Mouse (Mus musculus) kidney, postnatal 0 days (tissue): Measurements from ENCODE around the gene Srrm2. TPM values are rescaled to one million over a fixed set of nuclear protein-coding genes. Genes with fewer than 3 reads are reported as not detected.

ENCODE experiments used
- ATAC-seq: fragments of 200-750 bp; cut with Nextera tagmentation; replicated peaks from 2 replicates; pipeline ENCODE4 v1.8.0; 2017; ENCODE audit warnings: low read depth, moderate number of reproducible peaks, moderate TSS enrichment, moderate library complexity; ENCODE audit not compliant: low FRiP score
- DNase-seq: peaks from one replicate; pipeline ENCODE4 v3.0.0-alpha.2; 2016; ENCODE audit warnings: low spot score
- H3K27ac ChIP-seq: fragments of 300-500 bp; sonication (generic); 2 replicates; pipeline ENCODE4 v1.5.1; 2014; ENCODE audit warnings: mild to moderate bottlenecking
- H3K27me3 ChIP-seq: fragments of 300-500 bp; sonication (generic); 2 replicates; pipeline ENCODE4 v1.6.1; 2014; ENCODE audit warnings: low read length, mixed read lengths; ENCODE audit not compliant: insufficient read depth
- H3K36me3 ChIP-seq: fragments of 300-500 bp; sonication (generic); 2 replicates; pipeline ENCODE4 v1.6.1; 2014; ENCODE audit warnings: low read length, mixed read lengths; ENCODE audit not compliant: insufficient read depth
- H3K4me1 ChIP-seq: fragments of 300-500 bp; sonication (generic); replicated peaks from 2 replicates; pipeline ENCODE4 v1.6.1; 2014; ENCODE audit warnings: antibody characterized with exemption, low read length, mixed read lengths; ENCODE audit not compliant: insufficient read depth
- H3K4me2 ChIP-seq: fragments of 300-500 bp; sonication (generic); 2 replicates; pipeline ENCODE4 v1.6.1; 2014; ENCODE audit warnings: mild to moderate bottlenecking, low read length, moderate library complexity, mixed read lengths
- H3K4me3 ChIP-seq: fragments of 300-500 bp; sonication (generic); replicated peaks from 2 replicates; pipeline ENCODE4 v1.5.1; 2014; ENCODE audit warnings: low read depth, low read length
- H3K9ac ChIP-seq: fragments of 300-500 bp; sonication (generic); 2 replicates; pipeline ENCODE4 v1.6.1; 2014; ENCODE audit warnings: low read depth, low read length
- H3K9me3 ChIP-seq: fragments of 300-500 bp; sonication (generic); replicated peaks from 2 replicates; pipeline ENCODE4 v1.6.1; 2016; ENCODE audit warnings: low read length, inconsistent platforms, mixed read lengths
- CTCF ChIP-seq: IDR thresholded peaks from 2 replicates; pipeline ENCODE4 v1.5.1; 2016; ENCODE audit warnings: antibody characterized with exemption, low read depth, mild to moderate bottlenecking, moderate library complexity
- WGBS: fragments of 180-500 bp; shearing (Covaris S2); extraction: QIAGEN DNeasy Blood & Tissue Kit; methylation state at CpG from one replicate; pipeline ENCODE4 v1.1.7; 2014; 5-methylcytosine and 5-hydroxymethylcytosine counted together
- polyA plus RNA-seq: library from polyadenylated mRNA; unstranded; fragments of >200 nt; fragmentation: Nextera tagmentation; extraction: Ambion mirVana; gene quantifications from 2 replicates; pipeline ENCODE4 v1.2.1, GENCODE M21; 2015

Gene Srrm2
- polyA plus RNA-seq, 1 experiment from 2014 or later: 304 TPM

- no peak for TF ChIP-seq CTCF
- Histone ChIP-seq H3K9ac (no peak overlapping the region), H3K4me1 (peaks cover 29% of the 10 kb centered on the region), H3K4me2 (peak overlapping the region; percentile 68), H3K9me3 (no peaks in the 10 kb centered on the region), H3K4me3 (no peak overlapping the region), H3K27me3 (peaks cover 36% of the 10 kb centered on the region), H3K36me3 (no peaks in the 10 kb centered on the region), H3K27ac (no peak overlapping the region)
- no peak for ATAC-seq
- DNase-seq: no peak
- 6% methylated on average over 14 of the region's 14 CpGs for WGBS
Measured at GRCm38 (mm10) chr17:23744651-23745050, 45.7 kb upstream of the Srrm2 start.

- under 1% methylated on average over 40 of the region's 45 CpGs for WGBS
- ATAC-seq (no peak), DNase-seq (no peak)
- peak within 1 kb of the TSS; percentile 26 for H3K4me3 ChIP-seq
- H3K9ac ChIP-seq: 0 out of 2 replicates have a peak within 1 kb of the TSS, but pooled peaks have one; percentile 15
- H3K4me2 ChIP-seq: peak within 1 kb of the TSS; percentile 68
- H3K4me1 ChIP-seq: peaks cover 28% of the 10 kb centered on the region
- H3K9me3 ChIP-seq: no peaks in the 10 kb centered on the region
- no peak within 1 kb of the TSS for H3K27ac ChIP-seq
- H3K27me3 ChIP-seq: peaks cover 36% of the 10 kb centered on the region
- no peak for TF ChIP-seq CTCF
- no peaks in the 10 kb centered on the region for H3K36me3 ChIP-seq
Measured at GRCm38 (mm10) chr17:23745301-23746251, 44.8 kb upstream of the Srrm2 start, which contains the start of gene Kremen2. TSS of gene Kremen2 (minus strand) at chr17:23745833.

- H3K9ac ChIP-seq: no peak overlapping the region
- peaks cover 26% of the 10 kb centered on the region for H3K4me1 ChIP-seq
- TF ChIP-seq CTCF: peak; percentile 49
- peak overlapping the region; percentile 68 for H3K4me2 ChIP-seq
- H3K27me3 ChIP-seq: peaks cover 36% of the 10 kb centered on the region
- no peaks in the 10 kb centered on the region; the same call in 1 of the 2 replicates for H3K36me3 ChIP-seq
- ATAC-seq: no peak
- DNase-seq: no peak
- H3K27ac ChIP-seq: no peak overlapping the region
- H3K4me3 ChIP-seq: peak overlapping the region; percentile 26; the same call in 1 of the 2 replicates
- H3K9me3 ChIP-seq: no peaks in the 10 kb centered on the region
- 8% methylated on average over 12 of the region's 12 CpGs for WGBS
Measured at GRCm38 (mm10) chr17:23746311-23746710, 44.0 kb upstream of the Srrm2 start.

- no peak for ATAC-seq
- H3K4me2 ChIP-seq: no peak overlapping the region
- peaks cover 26% of the 10 kb centered on the region for H3K4me1 ChIP-seq
- no peak for DNase-seq
- no peak overlapping the region for H3K27ac ChIP-seq
- H3K9me3 ChIP-seq: no peaks in the 10 kb centered on the region
- WGBS: 71% methylated on average over 3 of the region's 3 CpGs
- H3K27me3 ChIP-seq: peaks cover 32% of the 10 kb centered on the region
- no peak for TF ChIP-seq CTCF
- no peak overlapping the region for H3K4me3 ChIP-seq
- no peak overlapping the region for H3K9ac ChIP-seq
- H3K36me3 ChIP-seq: peaks cover 4% of the 10 kb centered on the region; the same call in 1 of the 2 replicates
Measured at GRCm38 (mm10) chr17:23746767-23747166, 43.6 kb upstream of the Srrm2 start.

- ATAC-seq (no peak), DNase-seq (no peak)
- H3K9ac ChIP-seq: no peak overlapping the region
- no peak overlapping the region for H3K27ac ChIP-seq
- no peak overlapping the region for H3K4me2 ChIP-seq
- H3K9me3 ChIP-seq: no peaks in the 10 kb centered on the region
- H3K4me1 ChIP-seq: peaks cover 19% of the 10 kb centered on the region
- H3K27me3 ChIP-seq: peaks cover 25% of the 10 kb centered on the region
- WGBS: 85% methylated on average over 3 of the region's 3 CpGs
- H3K4me3 ChIP-seq: no peak overlapping the region
- peaks cover 10% of the 10 kb centered on the region; the same call in 1 of the 2 replicates for H3K36me3 ChIP-seq
- TF ChIP-seq CTCF: no peak
Measured at GRCm38 (mm10) chr17:23747471-23747870, 42.9 kb upstream of the Srrm2 start.

- Histone ChIP-seq H3K4me1 (peaks cover 16% of the 10 kb centered on the region), H3K9ac (no peak overlapping the region), H3K4me2 (no peak overlapping the region), H3K9me3 (no peaks in the 10 kb centered on the region), H3K36me3 (peaks cover 10% of the 10 kb centered on the region; the same call in 1 of the 2 replicates), H3K27ac (no peak overlapping the region), H3K27me3 (peaks cover 20% of the 10 kb centered on the region), H3K4me3 (no peak overlapping the region)
- ATAC-seq (no peak), DNase-seq (no peak)
- WGBS: 15% methylated on average over 6 of the region's 6 CpGs
- TF ChIP-seq CTCF: no peak
Measured at GRCm38 (mm10) chr17:23748026-23748425, 42.3 kb upstream of the Srrm2 start.
